Mouse (Mus musculus) lung, postnatal 0 days (tissue): ENCODE measurements around the gene Bex6.

Source experiments
- CTCF ChIP-seq: IDR thresholded peaks from 2 replicates; pipeline ENCODE4 v1.5.1; 2016; ENCODE audit warnings: antibody characterized with exemption, mild to moderate bottlenecking
- EP300 ChIP-seq: IDR thresholded peaks from 2 replicates; pipeline ENCODE4 v1.6.1; 2016; ENCODE audit warnings: antibody characterized with exemption, mild to moderate bottlenecking, control low read depth

- TF ChIP-seq CTCF (no peak), EP300 (no peak)
Measured at GRCm38 (mm10) chr16:32200256-32201003, 20.8 kb downstream of the Bex6 start.
